Mouse (Mus musculus): ENCODE measurements at regions not wholly inside any gene's neighbourhood (a gene's known extent, or its start where the extent isn't known, plus 50 kb on each side); places are given as distances from the start of the nearest gene placed in this dataset.

DNA sequence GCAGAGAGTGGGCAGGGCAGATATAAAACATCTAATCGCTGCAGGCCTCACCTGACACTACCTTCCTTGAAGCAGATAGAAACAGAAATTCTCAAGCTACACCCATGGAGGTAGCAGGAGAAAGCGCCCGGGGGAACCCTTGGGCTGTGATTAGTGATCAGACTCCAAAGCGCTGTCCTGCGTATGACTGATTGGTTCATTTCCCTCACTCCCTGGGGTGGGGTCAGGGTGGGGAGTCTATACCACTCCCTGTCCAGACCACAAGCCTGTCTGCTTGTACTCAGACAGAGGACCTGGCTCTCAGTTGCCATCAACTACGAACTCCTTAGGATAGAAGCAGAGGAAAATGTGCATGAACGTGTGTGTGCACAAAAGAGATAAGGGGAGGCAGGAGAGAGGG lies 77.7 kb downstream of the Gm826 start:
- no peak for DNase-seq (ENCODE audit: low spot score)

- DNase-seq (ENCODE audit: low spot score): no peak
Measured at GRCm38 (mm10) chr2:160250228-160250627, 83.7 kb downstream of the Gm826 start.

GRCm38 (mm10) chr2:160249104-160250093 lies 84.6 kb downstream of the Gm826 start:
- DNase-seq (ENCODE audit: low spot score): no peak

- no peak for DNase-seq (ENCODE audit: low spot score)
Measured at GRCm38 (mm10) chr2:160247286-160247685, 86.7 kb downstream of the Gm826 start.

DNA sequence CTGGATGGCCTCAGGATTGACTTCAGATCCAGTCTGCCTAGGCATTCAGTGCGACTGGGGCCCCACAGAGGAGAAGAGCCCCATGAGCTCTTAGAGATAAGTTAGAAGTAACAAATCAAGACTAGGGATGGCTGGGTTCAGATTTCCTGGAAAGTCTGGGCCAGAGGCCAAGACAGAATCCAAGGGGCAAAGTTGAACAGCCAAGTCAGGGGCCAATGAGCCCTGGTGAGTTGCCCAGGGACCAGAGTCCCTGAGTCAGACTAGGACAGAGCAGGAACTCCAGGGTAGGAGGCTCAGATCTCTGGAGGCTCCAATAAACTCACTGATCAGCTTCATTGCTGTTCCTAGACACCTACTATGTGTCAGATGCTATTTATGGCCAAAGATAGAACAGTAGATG lies 87.6 kb downstream of the Gm826 start:
- no peak for DNase-seq (ENCODE audit: low spot score)

DNA sequence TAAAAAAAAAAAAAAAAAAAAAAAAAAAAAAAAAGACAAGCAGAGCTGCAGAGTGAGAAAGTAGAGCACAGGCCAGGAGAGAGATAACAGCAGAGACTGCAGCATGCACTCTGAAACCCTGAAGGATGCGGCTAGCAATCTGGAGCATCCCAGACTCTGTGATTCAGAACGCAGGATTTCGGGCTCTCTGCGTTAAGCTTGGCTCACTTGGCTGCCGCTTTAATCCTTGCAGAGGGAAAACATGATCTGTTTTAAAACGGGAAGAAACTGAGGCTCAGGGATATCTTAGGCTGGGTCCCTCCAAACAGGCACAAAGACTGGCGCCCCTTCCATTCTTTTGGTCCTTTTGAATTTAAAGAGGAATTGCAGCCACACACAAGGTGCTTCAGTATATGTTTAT lies 89.1 kb downstream of the Gm826 start:
- no peak for DNase-seq (ENCODE audit: low spot score)

- no peak for DNase-seq (ENCODE audit: low spot score)
Measured at GRCm38 (mm10) chr2:160240531-160241379, 93.2 kb downstream of the Gm826 start.

GRCm38 (mm10) chr2:160237436-160238104 lies 96.4 kb downstream of the Gm826 start:
- DNase-seq (ENCODE audit: low spot score): no peak

DNA sequence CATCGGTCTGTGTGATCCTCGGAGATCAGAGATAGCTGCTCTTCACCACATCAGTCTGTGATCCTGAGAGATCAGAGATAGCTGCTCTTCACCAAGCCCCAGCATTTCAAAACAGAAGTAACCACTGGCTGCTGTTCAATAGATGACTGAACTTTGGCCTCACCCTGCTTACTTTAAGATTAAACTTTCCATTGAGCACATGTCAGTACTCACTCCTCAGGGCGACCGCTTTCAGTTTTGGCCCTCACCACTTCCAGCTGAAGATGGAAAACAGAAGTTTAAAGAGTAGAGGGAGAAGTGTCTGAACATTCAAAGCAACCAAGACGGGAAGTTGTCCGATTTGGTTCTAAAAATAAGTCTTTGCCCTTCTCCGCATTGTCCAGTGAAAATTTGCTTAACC lies 97.2 kb downstream of the Gm826 start:
- no peak for DNase-seq (ENCODE audit: low spot score)

DNA sequence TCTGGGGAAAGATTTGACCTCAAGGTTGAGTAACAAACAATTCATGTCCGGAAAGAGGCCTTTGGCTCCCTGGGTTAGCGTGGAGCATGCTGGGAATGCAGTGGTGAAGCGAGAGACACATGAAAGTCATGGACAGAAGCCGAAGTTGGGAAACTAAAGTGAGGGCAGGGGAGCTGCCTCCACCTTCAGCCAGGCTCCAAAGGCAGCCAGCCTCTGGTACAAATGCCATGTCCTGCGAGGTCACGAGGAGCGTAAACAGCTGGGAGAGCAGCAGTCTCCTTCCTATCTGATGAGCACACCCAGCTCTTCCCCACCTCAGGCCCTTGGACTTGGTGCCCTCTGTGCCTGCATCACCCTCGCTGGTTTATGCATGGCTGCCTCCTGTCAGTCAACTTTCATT lies 103.2 kb downstream of the Gm826 start:
- DNase-seq (ENCODE audit: low spot score): no peak

DNA sequence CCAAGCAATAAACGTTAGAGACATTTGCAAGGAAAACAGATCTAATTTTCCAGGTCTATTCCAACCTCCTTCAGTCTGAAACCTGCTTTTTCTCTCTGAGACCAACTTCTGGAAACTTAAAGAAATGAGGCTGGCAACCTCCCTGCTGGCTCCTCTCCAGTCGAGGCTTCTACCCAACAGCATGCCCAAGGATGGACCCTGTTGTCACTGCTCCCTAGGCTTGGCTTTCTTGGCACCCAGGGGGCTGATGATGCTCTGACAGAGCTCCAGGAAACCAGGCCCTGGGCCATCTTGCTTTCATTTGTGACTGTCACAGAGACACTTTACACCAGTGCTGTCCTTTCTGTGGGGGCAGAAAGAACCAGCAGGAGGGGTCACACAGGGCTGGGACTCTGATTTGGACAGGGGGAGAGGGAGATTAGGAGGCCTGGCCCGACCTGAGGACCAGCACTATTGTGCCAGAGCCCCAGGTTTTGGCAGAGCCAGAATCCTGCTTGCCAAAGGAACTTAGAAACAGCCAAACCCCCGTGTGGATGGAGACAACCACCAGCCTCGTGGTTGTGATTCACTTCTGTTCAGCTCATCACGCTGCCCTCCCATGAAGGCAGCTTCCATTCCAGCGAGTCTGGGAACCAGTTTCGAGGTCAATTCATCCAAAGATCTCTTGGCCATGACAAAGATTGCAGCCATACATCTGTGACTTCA lies 105.5 kb downstream of the Gm826 start:
- DNase-seq (ENCODE audit: low spot score): no peak

DNA sequence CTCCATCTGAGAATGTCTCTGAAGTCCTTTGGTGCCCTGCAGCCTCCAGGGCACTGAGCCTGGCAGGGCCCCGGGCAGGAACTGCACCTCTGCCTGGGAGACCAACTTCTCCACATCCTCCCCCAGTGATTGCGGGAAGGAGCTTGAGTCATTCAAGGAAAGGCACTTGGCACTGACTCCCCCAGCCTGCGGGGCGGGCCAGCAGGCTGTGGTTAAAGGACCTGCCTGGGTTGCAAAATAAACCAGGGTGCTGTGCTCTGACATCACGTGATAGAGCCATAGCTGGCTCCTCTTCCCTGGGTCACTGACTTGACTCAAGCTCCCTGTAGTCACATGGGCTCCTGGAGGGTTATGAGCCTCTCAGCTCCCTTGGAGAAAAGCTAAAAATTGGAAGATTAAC lies 108.5 kb downstream of the Gm826 start:
- DNase-seq (ENCODE audit: low spot score): no peak

DNA sequence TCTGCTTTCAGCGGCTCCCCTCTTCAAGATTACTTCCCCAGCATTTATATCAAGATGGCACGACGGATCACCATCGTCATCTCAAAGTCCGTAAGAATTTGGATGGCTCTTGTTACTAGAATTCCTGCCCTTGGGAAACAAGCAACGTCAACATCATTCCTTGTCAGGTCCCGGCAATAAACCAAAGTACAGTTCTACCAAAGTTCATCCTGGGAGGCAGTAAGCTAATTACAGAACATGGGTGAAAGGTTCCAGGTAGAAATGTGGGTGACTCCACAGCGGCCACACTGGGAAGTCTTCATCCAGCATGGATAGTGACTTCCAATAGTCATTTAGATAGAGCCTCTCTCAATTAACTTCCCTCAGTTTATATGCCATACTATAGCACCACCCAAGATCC lies 110.6 kb downstream of the Gm826 start:
- DNase-seq (ENCODE audit: low spot score): no peak

GRCm38 (mm10) chr2:160221772-160222171 lies 112.2 kb downstream of the Gm826 start:
- no peak for DNase-seq (ENCODE audit: low spot score)

DNA sequence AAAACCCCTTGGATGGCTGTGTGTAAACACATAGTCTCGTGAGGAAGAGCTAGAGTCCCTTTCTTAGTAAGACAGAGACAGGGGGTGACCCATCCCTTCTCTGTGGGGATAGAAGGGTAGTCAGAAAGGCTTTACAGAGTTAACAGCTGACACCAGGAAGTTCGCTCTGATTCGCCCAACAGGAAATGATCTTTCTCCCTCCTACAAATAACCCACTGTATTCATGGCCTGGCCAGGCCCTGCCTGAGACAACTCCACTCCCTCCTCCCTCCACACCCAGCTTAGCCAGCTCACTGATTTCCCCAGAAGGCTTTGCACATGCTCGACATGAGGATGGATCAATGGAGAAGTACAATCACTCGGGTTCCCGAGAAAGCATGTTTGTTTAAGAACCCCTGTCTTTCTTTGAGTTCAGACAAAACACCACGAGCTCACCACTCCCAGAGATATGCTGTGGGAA lies 113.4 kb downstream of the Gm826 start:
- no peak for DNase-seq (ENCODE audit: low spot score)

DNA sequence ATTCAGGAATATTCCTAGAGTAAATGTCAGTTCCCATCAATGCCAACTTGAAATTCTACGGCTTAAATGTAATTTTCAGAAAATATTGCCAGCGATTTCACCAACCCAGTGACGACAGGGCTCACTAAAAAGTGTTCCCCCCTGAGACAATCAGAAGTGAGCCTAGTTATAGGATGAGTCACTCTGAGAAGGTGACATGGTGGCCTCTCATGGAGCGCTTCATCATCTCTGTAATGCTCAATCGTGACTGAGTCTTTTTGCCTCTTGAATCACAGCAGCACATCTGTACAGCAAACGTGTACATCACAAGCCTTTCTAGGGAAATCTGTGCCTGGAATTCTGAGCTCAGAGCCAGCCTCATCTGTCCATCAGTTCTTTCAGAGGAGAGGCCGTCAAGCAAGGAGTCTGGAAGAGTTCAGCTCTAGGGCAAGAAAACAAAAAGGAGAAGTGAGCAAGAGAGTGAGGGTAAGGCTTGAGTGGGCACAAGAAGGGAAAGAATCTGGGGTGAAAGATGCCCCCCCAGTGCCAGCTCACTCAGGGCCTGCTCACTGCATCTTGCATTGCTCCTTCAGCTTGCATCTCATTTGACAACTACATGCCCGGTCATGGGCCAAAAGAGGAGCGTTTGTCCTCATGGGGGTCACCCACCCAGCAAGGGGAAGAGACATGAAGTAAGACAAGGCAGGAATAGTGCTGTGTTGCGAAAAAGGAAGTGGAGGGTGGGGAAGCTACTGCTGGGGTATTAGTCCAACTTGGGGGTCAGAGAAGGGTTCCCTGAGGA lies 119.7 kb downstream of the Gm826 start:
- DNase-seq (ENCODE audit: low spot score): no peak

GRCm38 (mm10) chr2:160210507-160210906 lies 123.5 kb downstream of the Gm826 start:
- no peak for DNase-seq (ENCODE audit: low spot score)

DNA sequence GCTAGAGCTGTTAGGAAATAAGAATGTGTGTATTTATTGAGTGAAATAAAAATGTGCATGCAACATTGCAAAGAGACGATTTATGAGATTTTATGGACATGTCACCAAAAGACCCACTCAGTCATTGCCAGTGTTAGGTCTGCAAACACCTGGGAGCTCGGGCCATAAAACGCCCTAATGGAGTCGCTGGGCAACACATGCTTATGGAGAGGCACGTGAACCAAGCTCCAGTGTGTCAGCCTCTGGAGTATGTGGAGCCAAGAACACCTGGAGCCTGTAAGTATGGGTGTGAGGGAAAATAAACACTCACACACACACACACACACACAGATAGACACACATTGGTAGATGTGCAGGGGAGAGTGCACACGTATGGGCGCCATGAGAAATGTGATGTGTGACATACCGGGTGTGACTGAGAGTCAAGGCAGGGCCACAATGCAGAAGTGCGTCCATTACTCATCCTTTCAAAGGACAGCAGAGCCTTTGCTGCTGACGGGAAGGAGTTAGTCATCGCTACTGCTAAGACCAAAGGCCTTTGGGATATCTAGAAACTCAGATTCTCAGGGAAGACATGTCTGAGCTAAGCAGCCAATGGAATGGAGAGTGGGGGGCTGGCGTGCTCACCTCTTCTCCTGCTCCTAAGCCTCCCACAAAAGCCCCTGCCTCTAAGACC lies 124.2 kb downstream of the Gm826 start:
- DNase-seq (ENCODE audit: low spot score): no peak

GRCm38 (mm10) chr2:160208295-160208694 lies 125.7 kb downstream of the Gm826 start:
- DNase-seq (ENCODE audit: low spot score): no peak

GRCm38 (mm10) chr2:160207226-160207625 lies 126.7 kb downstream of the Gm826 start:
- DNase-seq (ENCODE audit: low spot score): no peak

Measured in layer of hippocampus, adult 9-10 months (tissue).